Comparison of ENCODE assay signal across 23 mouse cellular contexts in the genomic region with DNA sequence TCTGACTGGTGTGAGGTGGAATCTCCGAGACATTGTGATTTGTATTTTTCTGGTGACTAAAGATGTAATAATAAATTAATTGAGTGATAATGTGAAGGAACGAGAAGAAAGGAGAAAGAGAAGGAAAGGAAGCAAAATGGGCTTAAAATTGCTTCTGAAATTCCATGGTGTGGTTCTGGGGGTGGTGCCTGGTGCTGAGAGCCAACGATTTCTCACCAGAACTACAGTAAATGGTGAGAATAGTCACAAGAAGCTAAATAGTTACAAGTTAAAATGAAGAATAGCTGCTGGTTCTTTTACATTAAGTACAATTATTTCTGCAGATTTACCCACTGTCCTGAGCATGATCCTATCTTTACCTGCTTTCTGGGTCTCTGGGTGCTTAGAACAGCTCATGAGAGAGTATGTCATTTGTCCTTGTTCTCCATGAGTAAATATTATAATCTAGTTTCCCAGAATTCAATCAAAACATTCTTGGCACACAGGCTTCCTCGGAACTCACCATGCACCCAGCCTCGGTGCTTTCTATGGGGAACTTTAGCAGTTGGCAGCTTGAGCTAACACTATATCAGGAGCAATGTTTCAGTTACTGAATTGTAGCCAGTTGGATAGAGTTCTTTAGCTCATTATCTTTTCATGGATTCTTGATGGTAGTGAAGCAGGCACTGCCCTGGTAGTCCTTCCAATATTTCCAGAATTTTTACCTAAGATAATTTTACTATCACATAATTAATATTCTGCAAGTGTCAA.
DNase-seq lines count a peak whose midpoint lies in the region; ATAC-seq lines count a peak whose summit lies in the region.
"Had no signal": no experiment of that assay in that cellular context is flagged by ENCODE, and none has a peak within 500 bp of the region (broad histone marks: within the 10 kb centered on the region; RNA-seq: fewer than 3 reads in every experiment).

No protein-coding gene starts in this region.

- intact Hi-C loops in heart, postnatal 10 days (cut with DNase I): no loop called here

- WGBS in forebrain, embryonic 14.5 days: 75% methylated on average over 5 of the region's 5 CpGs
- WGBS in forebrain, embryonic 10.5 days: 87% methylated on average over 5 of the region's 5 CpGs
- whole genome bisulfite sequencing in heart, embryonic 11.5 days (ENCODE audit: insufficient replicate concordance): 69% methylated on average over 5 of the region's 5 CpGs
- WGBS in midbrain, embryonic 11.5 days: 86% methylated on average over 5 of the region's 5 CpGs
- WGBS in midbrain, embryonic 13.5 days: 85% methylated on average over 5 of the region's 5 CpGs

- no peaks in the 10 kb centered on the region for H3K9me3 ChIP-seq in forebrain, embryonic 14.5 days (replicated peaks; ENCODE audit: control insufficient read depth, low read length)
- no peaks in the 10 kb centered on the region for H3K9me3 ChIP-seq in forebrain, embryonic 10.5 days
- no peaks in the 10 kb centered on the region for H3K9me3 ChIP-seq in heart, embryonic 11.5 days (replicated peaks; ENCODE audit: control insufficient read depth, low read length)
- H3K9me3 ChIP-seq in midbrain, embryonic 11.5 days (ENCODE audit: control insufficient read depth, low read length): no peaks in the 10 kb centered on the region
- no peaks in the 10 kb centered on the region for H3K9me3 ChIP-seq in midbrain, embryonic 13.5 days
- H3K9me3 ChIP-seq: heart, embryonic 15.5 days; hindbrain, embryonic 10.5 days; intestine, embryonic 15.5 days; limb, embryonic 13.5 days; lung, embryonic 15.5 days; midbrain, embryonic 10.5 days; neural tube, embryonic 15.5 days had no signal

- H3K27ac ChIP-seq in forebrain, embryonic 14.5 days (ENCODE audit: low read depth, low read length): no peak overlapping the region
- H3K27ac ChIP-seq in forebrain, embryonic 10.5 days: no peak overlapping the region
- no peak overlapping the region for H3K27ac ChIP-seq in heart, embryonic 11.5 days (ENCODE audit: low read depth, low read length)
- H3K27ac ChIP-seq in midbrain, embryonic 11.5 days (ENCODE audit: low read depth, low read length): no peak overlapping the region
- H3K27ac ChIP-seq in midbrain, embryonic 13.5 days: no peak overlapping the region
- H3K27ac ChIP-seq: heart, adult 2 months; heart, embryonic 15.5 days; hindbrain, embryonic 10.5 days; intestine, embryonic 15.5 days; limb, embryonic 13.5 days; liver, embryonic 14.5 days; lung, embryonic 15.5 days; midbrain, embryonic 10.5 days; neural tube, embryonic 15.5 days had no signal

- no peak overlapping the region for H3K4me3 ChIP-seq in forebrain, embryonic 14.5 days (ENCODE audit: low read depth, low read length)
- H3K4me3 ChIP-seq in forebrain, embryonic 10.5 days: no peak overlapping the region
- H3K4me3 ChIP-seq in heart, embryonic 11.5 days (ENCODE audit: low read depth, low read length): no peak overlapping the region
- H3K4me3 ChIP-seq in midbrain, embryonic 11.5 days (ENCODE audit: low read depth, low read length): no peak overlapping the region
- no peak overlapping the region for H3K4me3 ChIP-seq in midbrain, embryonic 13.5 days (replicated peaks)
- H3K4me3 ChIP-seq: heart, adult 2 months; heart, embryonic 15.5 days; hindbrain, embryonic 10.5 days; intestine, embryonic 15.5 days; limb, embryonic 13.5 days; lung, embryonic 15.5 days; midbrain, embryonic 10.5 days; neural tube, embryonic 15.5 days had no signal

- no peak overlapping the region for H3K9ac ChIP-seq in forebrain, embryonic 14.5 days (ENCODE audit: low read length)
- no peak overlapping the region for H3K9ac ChIP-seq in heart, embryonic 11.5 days (ENCODE audit: low read depth, low read length)
- no peak overlapping the region for H3K9ac ChIP-seq in midbrain, embryonic 11.5 days (ENCODE audit: low read length)
- no peak overlapping the region for H3K9ac ChIP-seq in midbrain, embryonic 13.5 days (replicated peaks)
- H3K9ac ChIP-seq: heart, embryonic 15.5 days; intestine, embryonic 15.5 days; limb, embryonic 13.5 days; liver, embryonic 14.5 days; lung, embryonic 15.5 days; neural tube, embryonic 15.5 days had no signal

- H3K4me2 ChIP-seq in forebrain, embryonic 14.5 days (ENCODE audit: low read length): no peak overlapping the region
- H3K4me2 ChIP-seq in heart, embryonic 11.5 days: no peak overlapping the region
- H3K4me2 ChIP-seq in midbrain, embryonic 11.5 days: no peak overlapping the region
- H3K4me2 ChIP-seq in midbrain, embryonic 13.5 days (replicated peaks): no peak overlapping the region
- H3K4me2 ChIP-seq: heart, embryonic 15.5 days; intestine, embryonic 15.5 days; limb, embryonic 13.5 days; lung, embryonic 15.5 days; neural tube, embryonic 15.5 days had no signal

- peak; percentile 38 for DNase-seq in forebrain, embryonic 14.5 days (ENCODE audit: low spot score)
- DNase-seq in forebrain, embryonic 10.5 days (ENCODE audit: extremely low spot score, low spot score): no peak
- DNase-seq in heart, postnatal 10 days: peak; percentile 24 to 26
- DNase-seq in midbrain, embryonic 11.5 days (ENCODE audit: low spot score, missing footprints): peak; percentile 73
- no peak for DNase-seq in adipocyte (ENCODE audit: low spot score)
- DNase-seq: adrenal gland, adult 2 months; cerebellum, adult 2 months; gastrocnemius, postnatal 14 days; heart, adult 2 months; kidney, adult 8-10 months; kidney, postnatal 10 days had no signal

- no peak; the same call in 1 of the 2 replicates for ATAC-seq in forebrain, embryonic 14.5 days
- no peak for ATAC-seq in heart, embryonic 11.5 days (replicated peaks; ENCODE audit: insufficient number of reproducible peaks, low FRiP score, low TSS enrichment)
- no peak for ATAC-seq in midbrain, embryonic 11.5 days (ENCODE audit: low FRiP score)
- no peak for ATAC-seq in midbrain, embryonic 13.5 days
- ATAC-seq: hindbrain, embryonic 16.5 days; intestine, embryonic 15.5 days; Patski had no signal

- H3K27me3 ChIP-seq in forebrain, embryonic 14.5 days (replicated peaks; ENCODE audit: control insufficient read depth, insufficient read depth, low read length): no peaks in the 10 kb centered on the region
- no peaks in the 10 kb centered on the region for H3K27me3 ChIP-seq in forebrain, embryonic 10.5 days (ENCODE audit: poor library complexity, severe bottlenecking)
- H3K27me3 ChIP-seq in heart, embryonic 11.5 days (ENCODE audit: control insufficient read depth, insufficient read depth, low read length): no peaks in the 10 kb centered on the region
- H3K27me3 ChIP-seq in midbrain, embryonic 11.5 days (ENCODE audit: control insufficient read depth, insufficient read depth, low read length): no peaks in the 10 kb centered on the region
- no peaks in the 10 kb centered on the region for H3K27me3 ChIP-seq in midbrain, embryonic 13.5 days
- H3K27me3 ChIP-seq: heart, embryonic 15.5 days; intestine, embryonic 15.5 days; limb, embryonic 13.5 days; lung, embryonic 15.5 days; neural tube, embryonic 15.5 days; Patski had no signal

- H3K36me3 ChIP-seq in forebrain, embryonic 14.5 days (ENCODE audit: control insufficient read depth, insufficient read depth, low read length): no peaks in the 10 kb centered on the region
- no peaks in the 10 kb centered on the region for H3K36me3 ChIP-seq in forebrain, embryonic 10.5 days (replicated peaks)
- H3K36me3 ChIP-seq in heart, embryonic 11.5 days (ENCODE audit: control insufficient read depth, insufficient read depth, low read length): no peaks in the 10 kb centered on the region
- H3K36me3 ChIP-seq in midbrain, embryonic 11.5 days (ENCODE audit: control insufficient read depth, insufficient read depth, low read length): no peaks in the 10 kb centered on the region
- H3K36me3 ChIP-seq in midbrain, embryonic 13.5 days: no peaks in the 10 kb centered on the region
- H3K36me3 ChIP-seq: heart, embryonic 15.5 days; hindbrain, embryonic 10.5 days; intestine, embryonic 15.5 days; limb, embryonic 13.5 days; lung, embryonic 15.5 days; midbrain, embryonic 10.5 days; neural tube, embryonic 15.5 days had no signal

- no peaks in the 10 kb centered on the region for H3K4me1 ChIP-seq in forebrain, embryonic 14.5 days (ENCODE audit: control insufficient read depth, insufficient read depth, low read length)
- H3K4me1 ChIP-seq in forebrain, embryonic 10.5 days: no peaks in the 10 kb centered on the region
- H3K4me1 ChIP-seq in heart, embryonic 11.5 days (ENCODE audit: control insufficient read depth, insufficient read depth, low read length): no peaks in the 10 kb centered on the region
- H3K4me1 ChIP-seq in midbrain, embryonic 11.5 days (ENCODE audit: control insufficient read depth, insufficient read depth, low read length): no peaks in the 10 kb centered on the region
- no peaks in the 10 kb centered on the region for H3K4me1 ChIP-seq in midbrain, embryonic 13.5 days (replicated peaks)
- H3K4me1 ChIP-seq: heart, embryonic 15.5 days; hindbrain, embryonic 10.5 days; intestine, embryonic 15.5 days; limb, embryonic 13.5 days; lung, embryonic 15.5 days; midbrain, embryonic 10.5 days; neural tube, embryonic 15.5 days had no signal

Comparison
In these comparisons a context has a peak if more than half of its experiments do, and no peak if none do; other contexts are left out.
1. DNase-seq: peak in forebrain, embryonic 14.5 days (single experiment), heart, postnatal 10 days (2 of 2) and midbrain, embryonic 11.5 days (single experiment); none in forebrain, embryonic 10.5 days (single experiment) and adipocyte (single experiment).